Mouse (Mus musculus): ENCODE measurements at regions not wholly inside any gene's neighbourhood (a gene's known extent, or its start where the extent isn't known, plus 50 kb on each side); places are given as distances from the start of the nearest gene placed in this dataset.

GRCm38 (mm10) chr1:35848160-35848954 lies 219.8 kb upstream of the Hs6st1 start:
- no peak for TF ChIP-seq CTCF (IDR thresholded peaks at IDR 0.05; ENCODE audit: low read depth)
- Histone ChIP-seq H3K4me2 (replicated peaks; ENCODE audit: low read depth) (no peak overlapping the region), H3K27me3 (replicated peaks; ENCODE audit: control insufficient read depth, insufficient read depth, low read length) (no peaks in the 10 kb centered on the region), H3K27ac (ENCODE audit: low read depth, low read length) (no peak overlapping the region), H3K4me1 (replicated peaks; ENCODE audit: control insufficient read depth, insufficient read depth, low read length) (no peaks in the 10 kb centered on the region), H3K4me3 (ENCODE audit: low read depth, low read length) (no peak overlapping the region), H3K9me3 (ENCODE audit: control insufficient read depth) (no peaks in the 10 kb centered on the region), H3K36me3 (ENCODE audit: control insufficient read depth, insufficient read depth) (no peaks in the 10 kb centered on the region), H3K9ac (ENCODE audit: low read depth, low read length) (no peak overlapping the region)
- WGBS: 85% methylated on average over 12 of the region's 12 CpGs
- no peak for ATAC-seq

DNA sequence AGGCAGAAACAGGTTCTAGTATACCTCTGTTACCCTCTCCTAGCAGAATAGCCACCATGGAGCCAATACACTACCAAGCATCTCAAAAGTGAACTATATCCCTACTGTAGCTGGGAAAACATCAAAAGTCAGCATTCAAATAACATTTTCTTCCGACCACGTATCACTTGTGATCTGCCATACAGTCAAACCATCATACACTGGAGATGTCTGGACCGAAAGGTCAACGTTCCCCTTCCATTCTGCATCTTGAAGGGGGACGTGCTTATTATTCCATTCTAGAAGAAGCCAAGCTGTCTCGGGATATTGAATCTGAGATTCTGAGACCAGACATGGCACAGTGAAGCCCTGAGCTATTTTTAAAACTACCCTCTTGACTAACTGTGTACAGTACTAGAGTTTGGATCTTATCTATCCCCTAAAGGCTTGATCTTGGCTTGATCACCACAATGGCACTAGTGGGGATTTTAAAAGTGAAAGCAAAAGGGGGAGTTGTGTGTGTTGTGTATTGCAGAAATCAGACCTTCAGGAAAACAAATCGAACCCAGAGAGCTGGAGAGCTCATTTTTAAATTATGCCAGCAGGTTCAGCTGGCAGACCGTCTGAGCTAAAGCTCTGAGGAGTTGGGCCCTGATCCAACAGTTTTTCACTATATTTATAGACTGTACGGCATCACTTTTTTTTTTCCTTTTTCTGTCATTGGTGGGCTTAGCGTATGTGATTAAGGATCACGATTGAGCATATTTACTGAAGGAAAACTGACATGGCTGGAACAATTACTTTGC lies 218.6 kb upstream of the Hs6st1 start:
- no peaks in the 10 kb centered on the region for H3K4me1 ChIP-seq (replicated peaks; ENCODE audit: control insufficient read depth, insufficient read depth, low read length)
- H3K27me3 ChIP-seq (replicated peaks; ENCODE audit: control insufficient read depth, insufficient read depth, low read length): no peaks in the 10 kb centered on the region
- H3K4me2 ChIP-seq (replicated peaks; ENCODE audit: low read depth): peak overlapping the region; percentile 9; the same call in 1 of the 2 replicates
- no peak for ATAC-seq
- 76% methylated on average over 11 of the region's 11 CpGs for WGBS
- H3K4me3 ChIP-seq (ENCODE audit: low read depth, low read length): no peak overlapping the region
- no peak for TF ChIP-seq CTCF (IDR thresholded peaks at IDR 0.05; ENCODE audit: low read depth)
- H3K36me3 ChIP-seq (ENCODE audit: control insufficient read depth, insufficient read depth): no peaks in the 10 kb centered on the region
- no peak overlapping the region for H3K27ac ChIP-seq (ENCODE audit: low read depth, low read length)
- no peak overlapping the region for H3K9ac ChIP-seq (ENCODE audit: low read depth, low read length)
- no peaks in the 10 kb centered on the region for H3K9me3 ChIP-seq (ENCODE audit: control insufficient read depth)

DNA sequence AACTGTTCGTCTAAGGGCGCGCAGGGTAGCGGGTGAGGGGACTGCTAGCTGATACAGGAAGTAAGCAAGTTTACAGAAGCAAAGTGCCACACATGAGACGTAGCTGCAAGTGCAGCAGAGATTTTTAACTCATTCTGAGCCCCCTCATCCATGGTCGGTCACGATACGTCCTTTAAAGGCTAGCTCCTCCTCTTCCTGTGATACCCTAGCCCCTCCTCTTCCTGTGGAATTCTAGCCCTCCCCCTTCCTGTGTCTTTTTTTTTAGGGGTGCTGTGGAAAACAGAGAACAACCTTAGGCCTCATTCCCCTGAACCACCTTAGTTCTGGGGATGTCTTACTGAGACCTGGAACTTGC lies 218.0 kb upstream of the Hs6st1 start:
- Histone ChIP-seq H3K36me3 (ENCODE audit: control insufficient read depth, insufficient read depth) (no peaks in the 10 kb centered on the region), H3K9ac (ENCODE audit: low read depth, low read length) (no peak overlapping the region), H3K4me2 (replicated peaks; ENCODE audit: low read depth) (peak overlapping the region; percentile 9; the same call in 1 of the 2 replicates), H3K27ac (ENCODE audit: low read depth, low read length) (no peak overlapping the region), H3K4me3 (ENCODE audit: low read depth, low read length) (no peak overlapping the region), H3K27me3 (replicated peaks; ENCODE audit: control insufficient read depth, insufficient read depth, low read length) (no peaks in the 10 kb centered on the region), H3K9me3 (ENCODE audit: control insufficient read depth) (no peaks in the 10 kb centered on the region), H3K4me1 (replicated peaks; ENCODE audit: control insufficient read depth, insufficient read depth, low read length) (no peaks in the 10 kb centered on the region)
- WGBS: 63% methylated on average over 8 of the region's 8 CpGs
- no peak for TF ChIP-seq CTCF (IDR thresholded peaks at IDR 0.05; ENCODE audit: low read depth)
- ATAC-seq: no peak

- H3K4me3 ChIP-seq (ENCODE audit: low read depth, low read length): no peak overlapping the region
- H3K9me3 ChIP-seq (ENCODE audit: control insufficient read depth): no peaks in the 10 kb centered on the region
- no peaks in the 10 kb centered on the region for H3K4me1 ChIP-seq (replicated peaks; ENCODE audit: control insufficient read depth, insufficient read depth, low read length)
- no peak overlapping the region for H3K9ac ChIP-seq (ENCODE audit: low read depth, low read length)
- no peak overlapping the region for H3K4me2 ChIP-seq (replicated peaks; ENCODE audit: low read depth)
- WGBS: 77% methylated on average over 9 of the region's 9 CpGs
- TF ChIP-seq CTCF (IDR thresholded peaks at IDR 0.05; ENCODE audit: low read depth): no peak
- no peak overlapping the region for H3K27ac ChIP-seq (ENCODE audit: low read depth, low read length)
- no peaks in the 10 kb centered on the region for H3K36me3 ChIP-seq (ENCODE audit: control insufficient read depth, insufficient read depth)
- no peak for ATAC-seq
- no peaks in the 10 kb centered on the region for H3K27me3 ChIP-seq (replicated peaks; ENCODE audit: control insufficient read depth, insufficient read depth, low read length)
Measured at GRCm38 (mm10) chr1:35850566-35851085, 217.6 kb upstream of the Hs6st1 start.

GRCm38 (mm10) chr1:35851681-35852409 lies 216.4 kb upstream of the Hs6st1 start:
- no peak for ATAC-seq
- no peaks in the 10 kb centered on the region for H3K9me3 ChIP-seq (ENCODE audit: control insufficient read depth)
- no peak overlapping the region for H3K4me3 ChIP-seq (ENCODE audit: low read depth, low read length)
- no peak overlapping the region for H3K27ac ChIP-seq (ENCODE audit: low read depth, low read length)
- no peaks in the 10 kb centered on the region for H3K36me3 ChIP-seq (ENCODE audit: control insufficient read depth, insufficient read depth)
- no peaks in the 10 kb centered on the region for H3K4me1 ChIP-seq (replicated peaks; ENCODE audit: control insufficient read depth, insufficient read depth, low read length)
- no peak overlapping the region for H3K4me2 ChIP-seq (replicated peaks; ENCODE audit: low read depth)
- TF ChIP-seq CTCF (IDR thresholded peaks at IDR 0.05; ENCODE audit: low read depth): no peak
- WGBS: 91% methylated on average over 4 of the region's 4 CpGs
- H3K27me3 ChIP-seq (replicated peaks; ENCODE audit: control insufficient read depth, insufficient read depth, low read length): no peaks in the 10 kb centered on the region
- no peak overlapping the region for H3K9ac ChIP-seq (ENCODE audit: low read depth, low read length)

DNA sequence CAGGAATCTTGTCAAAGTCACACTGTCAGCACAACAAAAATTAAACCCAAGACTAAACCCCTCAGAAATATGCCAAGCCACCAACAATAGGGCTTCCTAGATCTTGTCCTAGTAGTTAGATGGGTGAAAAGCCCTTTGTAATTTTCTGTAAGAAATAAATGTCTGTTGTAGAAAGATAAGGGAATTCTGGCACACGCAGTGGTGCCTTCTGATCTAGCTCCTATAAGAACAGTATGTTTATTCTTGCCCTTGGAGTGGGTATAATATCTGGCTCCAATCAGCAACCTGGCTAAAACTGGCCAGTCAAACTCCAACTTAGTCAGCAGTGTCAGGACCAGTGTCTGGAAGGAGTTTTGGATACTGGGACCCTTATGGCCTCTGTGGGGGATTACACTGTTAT lies 215.2 kb upstream of the Hs6st1 start:
- Histone ChIP-seq H3K4me2 (replicated peaks; ENCODE audit: low read depth) (no peak overlapping the region), H3K36me3 (ENCODE audit: control insufficient read depth, insufficient read depth) (no peaks in the 10 kb centered on the region), H3K9me3 (ENCODE audit: control insufficient read depth) (no peaks in the 10 kb centered on the region), H3K9ac (ENCODE audit: low read depth, low read length) (no peak overlapping the region), H3K27me3 (replicated peaks; ENCODE audit: control insufficient read depth, insufficient read depth, low read length) (no peaks in the 10 kb centered on the region), H3K4me3 (ENCODE audit: low read depth, low read length) (no peak overlapping the region), H3K4me1 (replicated peaks; ENCODE audit: control insufficient read depth, insufficient read depth, low read length) (no peaks in the 10 kb centered on the region), H3K27ac (ENCODE audit: low read depth, low read length) (no peak overlapping the region)
- ATAC-seq: no peak
- TF ChIP-seq CTCF (IDR thresholded peaks at IDR 0.05; ENCODE audit: low read depth): no peak
- 71% methylated on average over 1 of the region's 1 CpGs for WGBS

Data from intestine, postnatal 0 days (tissue).